Mouse (Mus musculus) forebrain, postnatal 0 days (tissue): ENCODE measurements around the gene Nutf2. TPM values are rescaled to one million over a fixed set of nuclear protein-coding genes. Genes with fewer than 3 reads are reported as not detected.

ENCODE experiments used
- ATAC-seq: fragments of 200-750 bp; cut with Nextera tagmentation; 2 replicates; pipeline ENCODE4 v1.8.0; 2017; ENCODE audit warnings: mild to moderate bottlenecking, moderate library complexity
- DNase-seq: peaks from one replicate; pipeline ENCODE4 v3.0.0-alpha.2; 2015
- H3K27ac ChIP-seq: fragments of 300-500 bp; sonication (generic); 2 replicates; pipeline ENCODE4 v1.5.1; 2014; ENCODE audit warnings: low read depth, mild to moderate bottlenecking, antibody characterized with exemption, low read length, moderate library complexity, mixed read lengths
- H3K27me3 ChIP-seq: fragments of 300-500 bp; sonication (generic); 2 replicates; pipeline ENCODE4 v1.6.1; 2014; ENCODE audit warnings: mild to moderate bottlenecking, low read length, mixed read lengths; ENCODE audit not compliant: insufficient read depth
- H3K36me3 ChIP-seq: fragments of 300-500 bp; sonication (generic); 2 replicates; pipeline ENCODE4 v1.6.1; 2014; ENCODE audit warnings: mild to moderate bottlenecking, moderate library complexity; ENCODE audit not compliant: insufficient read depth
- H3K4me1 ChIP-seq: fragments of 300-500 bp; sonication (generic); 2 replicates; pipeline ENCODE4 v1.6.1; 2014; ENCODE audit warnings: antibody characterized with exemption; ENCODE audit not compliant: insufficient read depth
- H3K4me2 ChIP-seq: fragments of 300-500 bp; sonication (generic); 2 replicates; pipeline ENCODE4 v1.6.1; 2014; ENCODE audit warnings: low read depth, mild to moderate bottlenecking, moderate library complexity
- H3K4me3 ChIP-seq: fragments of 300-500 bp; sonication (generic); 2 replicates; pipeline ENCODE4 v1.5.1; 2014; ENCODE audit warnings: low read depth, low read length, mixed read lengths
- H3K9ac ChIP-seq: fragments of 300-500 bp; sonication (generic); 2 replicates; pipeline ENCODE4 v1.6.1; 2014; ENCODE audit warnings: mild to moderate bottlenecking
- H3K9me3 ChIP-seq: fragments of 300-500 bp; sonication (generic); 2 replicates; pipeline ENCODE4 v1.6.1; 2016; ENCODE audit warnings: low read length
- CTCF ChIP-seq: sonication (generic); IDR thresholded peaks from 2 replicates; pipeline ENCODE4 v1.5.1; 2016; ENCODE audit warnings: antibody characterized with exemption, control low read depth, low read depth
- WGBS: fragments of 180-500 bp; shearing (Covaris S2); extraction: QIAGEN DNeasy Blood & Tissue Kit; methylation state at CpG from one replicate; pipeline ENCODE4 v1.1.7; 2014; 5-methylcytosine and 5-hydroxymethylcytosine counted together
- polyA plus RNA-seq: library from polyadenylated mRNA; unstranded; fragments of >200 nt; fragmentation: Nextera tagmentation; extraction: Ambion mirVana; gene quantifications from 2 replicates; pipeline ENCODE4 v1.2.1, GENCODE M21; 2015
- total RNA-seq: library from RNA; depleted of rRNA; stranded (reverse); fragments of >200 nt; gene quantifications from 2 replicates; pipeline ENCODE4 v1.2.3, GENCODE M21; 2014

Nutf2 gene
- total and polyA plus RNA-seq, 2 experiments from 2014 or later: 70.4 to 142 TPM

GRCm38 (mm10) chr8:105866364-105867029, 6.1 kb downstream of the Nutf2 start:
- ATAC-seq (no peak), DNase-seq (no peak)
- H3K9me3 ChIP-seq: no peaks in the 10 kb centered on the region
- H3K4me3 ChIP-seq: no peak overlapping the region
- H3K36me3 ChIP-seq: peaks cover 34% of the 10 kb centered on the region
- no peak overlapping the region for H3K27ac ChIP-seq
- H3K9ac ChIP-seq: no peak overlapping the region
- TF ChIP-seq CTCF: peak; percentile 56
- no peak overlapping the region for H3K4me2 ChIP-seq
- H3K4me1 ChIP-seq: peaks cover 10% of the 10 kb centered on the region
- H3K27me3 ChIP-seq: no peaks in the 10 kb centered on the region
- WGBS: 84% methylated on average over 6 of the region's 6 CpGs

- H3K27ac ChIP-seq: no peak overlapping the region
- no peaks in the 10 kb centered on the region for H3K4me1 ChIP-seq
- no peak overlapping the region for H3K4me2 ChIP-seq
- ATAC-seq (no peak), DNase-seq (no peak)
- no peaks in the 10 kb centered on the region for H3K9me3 ChIP-seq
- H3K4me3 ChIP-seq: no peak overlapping the region
- no peaks in the 10 kb centered on the region for H3K27me3 ChIP-seq
- WGBS: 88% methylated on average over 6 of the region's 6 CpGs
- H3K36me3 ChIP-seq: peaks cover 53% of the 10 kb centered on the region
- H3K9ac ChIP-seq: no peak overlapping the region
- no peak for TF ChIP-seq CTCF
Measured at GRCm38 (mm10) chr8:105874301-105874700, 13.9 kb downstream of the Nutf2 start.

GRCm38 (mm10) chr8:105880754-105881520, 20.6 kb downstream of the Nutf2 start, which contains the start of gene Edc4:
Gene Edc4, plus strand, starts transcription at chr8:105880881.
- peak within 1 kb of the TSS; percentile 73 for H3K27ac ChIP-seq
- WGBS: under 1% methylated on average over 45 of the region's 45 CpGs
- H3K4me2 ChIP-seq: peak within 1 kb of the TSS; percentile 67
- H3K36me3 ChIP-seq: peaks cover 51% of the 10 kb centered on the region
- peaks cover 10% of the 10 kb centered on the region; the same call in 1 of the 2 replicates for H3K4me1 ChIP-seq
- peak; percentile 90 for DNase-seq
- peak; percentile 93 for ATAC-seq
- no peaks in the 10 kb centered on the region for H3K27me3 ChIP-seq
- TF ChIP-seq CTCF: no peak
- peak within 1 kb of the TSS; percentile 92 for H3K9ac ChIP-seq
- peak within 1 kb of the TSS; percentile 93 for H3K4me3 ChIP-seq
- H3K9me3 ChIP-seq: no peaks in the 10 kb centered on the region

GRCm38 (mm10) chr8:105889756-105890465, 29.5 kb downstream of the Nutf2 start:
- Histone ChIP-seq H3K4me2 (no peak overlapping the region), H3K27me3 (no peaks in the 10 kb centered on the region), H3K36me3 (peaks cover 85% of the 10 kb centered on the region), H3K9me3 (no peaks in the 10 kb centered on the region), H3K27ac (no peak overlapping the region), H3K4me1 (no peaks in the 10 kb centered on the region), H3K4me3 (no peak overlapping the region), H3K9ac (no peak overlapping the region)
- TF ChIP-seq CTCF: no peak
- 78% methylated on average over 12 of the region's 12 CpGs for WGBS
- DNase-seq (no peak), ATAC-seq (no peak)

GRCm38 (mm10) chr8:105890870-105891269, 30.5 kb downstream of the Nutf2 start:
- H3K9ac ChIP-seq: no peak overlapping the region
- no peaks in the 10 kb centered on the region for H3K4me1 ChIP-seq
- H3K36me3 ChIP-seq: peaks cover 79% of the 10 kb centered on the region
- DNase-seq (peak; percentile 23), ATAC-seq (0 out of 2 replicates have a peak, but pooled peaks have one; percentile 9)
- no peak overlapping the region for H3K4me3 ChIP-seq
- no peak for TF ChIP-seq CTCF
- no peaks in the 10 kb centered on the region for H3K27me3 ChIP-seq
- H3K27ac ChIP-seq: no peak overlapping the region
- no peaks in the 10 kb centered on the region for H3K9me3 ChIP-seq
- 79% methylated on average over 6 of the region's 6 CpGs for WGBS
- no peak overlapping the region for H3K4me2 ChIP-seq

GRCm38 (mm10) chr8:105892432-105892831, 32.1 kb downstream of the Nutf2 start:
- H3K9ac ChIP-seq: no peak overlapping the region
- 88% methylated on average over 6 of the region's 6 CpGs for WGBS
- H3K27ac ChIP-seq: no peak overlapping the region
- no peak overlapping the region for H3K4me2 ChIP-seq
- H3K36me3 ChIP-seq: peaks cover 63% of the 10 kb centered on the region
- H3K27me3 ChIP-seq: no peaks in the 10 kb centered on the region
- peak; percentile 62 for TF ChIP-seq CTCF
- no peak overlapping the region for H3K4me3 ChIP-seq
- no peaks in the 10 kb centered on the region for H3K4me1 ChIP-seq
- no peaks in the 10 kb centered on the region for H3K9me3 ChIP-seq
- ATAC-seq: peak; percentile 40; the same call in 1 of the 2 replicates
- DNase-seq: peak; percentile 28
